Mouse (Mus musculus) activated CD4-positive, CD25-positive, alpha-beta regulatory T cell, adult 4 months (primary cell): ENCODE results near the gene 0610010F05Rik. TPM values are rescaled to one million over a fixed set of nuclear protein-coding genes. Genes with fewer than 3 reads are reported as not detected.

Experiments used
- ATAC-seq: one replicate; pipeline ENCODE4 v1.8.0; 2017
- polyA plus RNA-seq, 2 experiments: library from polyadenylated mRNA; unstranded; fragments of 100-300 nt; shearing (Covaris generic); gene quantifications; one replicate each; pipeline ENCODE4 v1.2.1; 2017

The 0610010F05Rik gene
- polyA plus RNA-seq, 2 experiments from 2014 or later = 1.7 to 2.3 TPM

GRCm38 (mm10) chr11:23565761-23566160, 67.7 kb downstream of the 0610010F05Rik start:
- ATAC-seq = no peak

GRCm38 (mm10) chr11:23557039-23557630, 76.3 kb downstream of the 0610010F05Rik start:
- ATAC-seq = no peak

GRCm38 (mm10) chr11:23537446-23537845, 96.0 kb downstream of the 0610010F05Rik start:
- no peak for ATAC-seq

- no peak for ATAC-seq
These were observed 112.8 kb downstream of the 0610010F05Rik start, which contains the start of gene 1700093K21Rik for GRCm38 (mm10) chr11:23520473-23521205. Gene 1700093K21Rik, minus strand, starts transcription at chr11:23521155.

- ATAC-seq = no peak
These were observed 114.5 kb downstream of the 0610010F05Rik start for GRCm38 (mm10) chr11:23518981-23519380.

GRCm38 (mm10) chr11:23515315-23515714, 118.1 kb downstream of the 0610010F05Rik start:
- ATAC-seq = no peak

Other genes starting within 250 kb of the 0610010F05Rik start
- 10 to 100 TPM; 28.3 to 41.3 TPM for gene Ahsa2, start 135.6 kb downstream of the 0610010F05Rik start, polyA plus RNA-seq
- gene 1700093K21Rik, start 112.5 kb downstream of the 0610010F05Rik start, polyA plus RNA-seq = not detected
- gene Pus10, start 32.0 kb upstream of the 0610010F05Rik start, polyA plus RNA-seq = 10 to 100 TPM; 20.9 to 22.7 TPM
- gene Pex13, start 32.3 kb upstream of the 0610010F05Rik start, polyA plus RNA-seq = 10 to 100 TPM; 10.4 to 11.7 TPM
- gene Rel, start 137.3 kb upstream of the 0610010F05Rik start, polyA plus RNA-seq = 10 to 100 TPM; 19.5 to 23.8 TPM